Mouse (Mus musculus) liver, postnatal 0 days (tissue): ENCODE measurements at regions not wholly inside any gene's neighbourhood (a gene's known extent, or its start where the extent isn't known, plus 50 kb on each side); places are given as distances from the start of the nearest gene placed in this dataset.

Source experiments
- ATAC-seq: fragments of 200-750 bp; cut with Nextera tagmentation; 2 replicates; pipeline ENCODE4 v1.8.0; 2017; ENCODE audit warnings: mild to moderate bottlenecking, moderate library complexity
- DNase-seq: peaks from one replicate; pipeline ENCODE4 v3.0.0-alpha.2; 2016
- H3K27ac ChIP-seq: fragments of 300-500 bp; sonication (generic); 2 replicates; pipeline ENCODE4 v1.5.1; 2014; ENCODE audit warnings: antibody characterized with exemption, moderate library complexity, mild to moderate bottlenecking, low read depth
- H3K27me3 ChIP-seq: fragments of 300-500 bp; sonication (generic); 2 replicates; pipeline ENCODE4 v1.6.1; 2014; ENCODE audit warnings: low read length, control low read depth, mixed read lengths; ENCODE audit not compliant: insufficient read depth
- H3K36me3 ChIP-seq: fragments of 300-500 bp; sonication (generic); replicated peaks from 2 replicates; pipeline ENCODE4 v1.6.1; 2014; ENCODE audit warnings: mild to moderate bottlenecking, control low read depth, low read length, moderate library complexity, mixed read lengths; ENCODE audit not compliant: insufficient read depth
- H3K4me1 ChIP-seq: fragments of 300-500 bp; sonication (generic); 2 replicates; pipeline ENCODE4 v1.6.1; 2014; ENCODE audit warnings: antibody characterized with exemption, mild to moderate bottlenecking, control low read depth; ENCODE audit not compliant: insufficient read depth
- H3K4me2 ChIP-seq: fragments of 300-500 bp; sonication (generic); 2 replicates; pipeline ENCODE4 v1.6.1; 2014; ENCODE audit warnings: low read depth, mild to moderate bottlenecking, low read length, moderate library complexity, mixed read lengths
- H3K4me3 ChIP-seq: fragments of 300-500 bp; sonication (generic); 2 replicates; pipeline ENCODE4 v1.5.1; 2014; ENCODE audit warnings: low read depth, low read length
- H3K9ac ChIP-seq: fragments of 300-500 bp; sonication (generic); replicated peaks from 2 replicates; pipeline ENCODE4 v1.6.1; 2014; ENCODE audit warnings: mild to moderate bottlenecking, moderate library complexity
- H3K9me3 ChIP-seq: fragments of 300-500 bp; sonication (generic); 2 replicates; pipeline ENCODE4 v1.6.1; 2016; ENCODE audit warnings: mild to moderate bottlenecking, control low read depth, low read length, mixed read lengths
- CTCF ChIP-seq: sonication (generic); IDR thresholded peaks from 2 replicates; pipeline ENCODE4 v1.5.1; 2016; ENCODE audit warnings: antibody characterized with exemption, low read depth
- EP300 ChIP-seq: IDR thresholded peaks from 2 replicates; pipeline ENCODE4 v1.6.1; 2016; ENCODE audit warnings: antibody characterized with exemption, low read depth, mild to moderate bottlenecking
- WGBS: fragments of 180-500 bp; shearing (Covaris S2); extraction: QIAGEN DNeasy Blood & Tissue Kit; methylation state at CpG from one replicate; pipeline ENCODE4 v1.1.7; 2014; ENCODE audit not compliant: insufficient replicate concordance; 5-methylcytosine and 5-hydroxymethylcytosine counted together

- Histone ChIP-seq H3K4me2 (no peak overlapping the region), H3K27me3 (no peaks in the 10 kb centered on the region), H3K4me3 (no peak overlapping the region), H3K9ac (no peak overlapping the region), H3K36me3 (no peaks in the 10 kb centered on the region), H3K4me1 (no peaks in the 10 kb centered on the region), H3K27ac (no peak overlapping the region), H3K9me3 (no peaks in the 10 kb centered on the region)
- no peak for TF ChIP-seq CTCF
- no peak for TF ChIP-seq EP300
- ATAC-seq (no peak), DNase-seq (no peak)
- WGBS = 44% methylated on average over 2 of the region's 2 CpGs
These were observed 178.1 kb upstream of the Kbtbd8 start for GRCm38 (mm10) chr6:94938949-94939348.

GRCm38 (mm10) chr6:94936206-94936605 lies 180.8 kb upstream of the Kbtbd8 start:
- TF ChIP-seq CTCF (no peak), EP300 (no peak)
- ATAC-seq = no peak
- H3K36me3 ChIP-seq = no peaks in the 10 kb centered on the region

GRCm38 (mm10) chr6:94935706-94936105 lies 181.3 kb upstream of the Kbtbd8 start:
- TF ChIP-seq EP300 (no peak), CTCF (no peak)
- Histone ChIP-seq H3K4me3 (no peak overlapping the region), H3K9me3 (no peaks in the 10 kb centered on the region), H3K27me3 (no peaks in the 10 kb centered on the region), H3K36me3 (no peaks in the 10 kb centered on the region), H3K9ac (no peak overlapping the region), H3K4me2 (no peak overlapping the region), H3K27ac (no peak overlapping the region), H3K4me1 (no peaks in the 10 kb centered on the region)
- DNase-seq = no peak
- no peak for ATAC-seq
- WGBS = 78% methylated on average over 1 of the region's 1 CpGs

More at GRCm38 (mm10) chr6:94936206-94936605, 180.8 kb upstream of the Kbtbd8 start:
- H3K4me3 ChIP-seq = no peak overlapping the region
- 51% methylated on average over 5 of the region's 5 CpGs for WGBS
- no peaks in the 10 kb centered on the region for H3K4me1 ChIP-seq
- H3K9ac ChIP-seq = no peak overlapping the region
- DNase-seq = no peak
- no peak overlapping the region for H3K27ac ChIP-seq
- no peak overlapping the region for H3K4me2 ChIP-seq
- no peaks in the 10 kb centered on the region for H3K9me3 ChIP-seq
- H3K27me3 ChIP-seq = no peaks in the 10 kb centered on the region

GRCm38 (mm10) chr6:94927811-94928210 lies 189.2 kb upstream of the Kbtbd8 start:
- Histone ChIP-seq H3K4me3 (no peak overlapping the region), H3K4me2 (no peak overlapping the region), H3K27me3 (no peaks in the 10 kb centered on the region), H3K27ac (no peak overlapping the region), H3K9ac (no peak overlapping the region), H3K9me3 (no peaks in the 10 kb centered on the region), H3K36me3 (no peaks in the 10 kb centered on the region), H3K4me1 (no peaks in the 10 kb centered on the region)
- no peak for DNase-seq
- WGBS = 79% methylated on average over 6 of the region's 6 CpGs
- TF ChIP-seq CTCF (no peak), EP300 (no peak)
- no peak for ATAC-seq

GRCm38 (mm10) chr6:94926652-94927211 lies 190.3 kb upstream of the Kbtbd8 start:
- H3K4me2 ChIP-seq = no peak overlapping the region
- H3K27ac ChIP-seq = no peak overlapping the region
- H3K27me3 ChIP-seq = no peaks in the 10 kb centered on the region
- DNase-seq = no peak
- 73% methylated on average over 8 of the region's 8 CpGs for WGBS
- H3K4me1 ChIP-seq = no peaks in the 10 kb centered on the region
- H3K9ac ChIP-seq = no peak overlapping the region
- TF ChIP-seq EP300 (no peak), CTCF (no peak)
- no peak overlapping the region for H3K4me3 ChIP-seq
- no peaks in the 10 kb centered on the region for H3K9me3 ChIP-seq
- no peaks in the 10 kb centered on the region for H3K36me3 ChIP-seq
- ATAC-seq = no peak

DNA sequence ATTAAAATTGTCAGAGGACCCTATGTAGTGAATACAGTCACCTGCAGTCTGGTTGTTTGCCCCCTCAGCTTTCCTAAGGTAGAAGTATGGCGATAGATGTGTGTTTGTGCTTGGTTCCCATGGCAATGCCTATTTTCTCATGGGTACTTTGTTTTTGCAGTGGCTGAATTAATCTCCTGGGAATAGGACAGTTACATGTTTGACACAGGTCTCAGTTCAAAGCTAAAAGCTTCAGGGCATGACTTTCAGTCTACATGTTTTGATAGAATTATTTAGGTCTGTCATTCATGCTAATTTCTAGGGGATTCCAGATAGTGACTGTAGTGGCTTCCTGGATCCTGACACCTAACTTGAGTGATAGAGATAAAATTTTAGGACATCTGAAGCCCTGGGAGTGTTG lies 191.6 kb upstream of the Kbtbd8 start:
- no peaks in the 10 kb centered on the region for H3K4me1 ChIP-seq
- H3K27ac ChIP-seq = no peak overlapping the region
- H3K27me3 ChIP-seq = no peaks in the 10 kb centered on the region
- no peak overlapping the region for H3K4me3 ChIP-seq
- DNase-seq (no peak), ATAC-seq (no peak)
- no peak overlapping the region for H3K4me2 ChIP-seq
- no peaks in the 10 kb centered on the region for H3K36me3 ChIP-seq
- WGBS = 89% methylated on average over 1 of the region's 1 CpGs
- TF ChIP-seq EP300 (no peak), CTCF (no peak)
- H3K9ac ChIP-seq = no peak overlapping the region
- no peaks in the 10 kb centered on the region for H3K9me3 ChIP-seq
